Mouse (Mus musculus): ENCODE results near the gene Supt20. TPM values are rescaled to one million over a fixed set of nuclear protein-coding genes. Genes with fewer than 3 reads are reported as not detected.

The Supt20 gene
- polyA plus RNA-seq, 1 experiment from 2014 or later = 27.9 TPM

- Histone ChIP-seq H3K27me3 (no peaks in the 10 kb centered on the region), H3K36me3 (replicated peaks) (no peaks in the 10 kb centered on the region), H3K9me3 (replicated peaks) (no peaks in the 10 kb centered on the region), H3K4me2 (no peak overlapping the region), H3K9ac (no peak overlapping the region), H3K4me3 (replicated peaks) (no peak overlapping the region), H3K4me1 (replicated peaks) (no peaks in the 10 kb centered on the region), H3K27ac (replicated peaks) (no peak overlapping the region)
- ATAC-seq (ENCODE audit: insufficient read depth) = no peak
- 42% methylated on average over 7 of the region's 7 CpGs for WGBS (ENCODE audit: insufficient replicate concordance)
Measured at GRCm38 (mm10) chr3:54775989-54776631, 83.5 kb downstream of the Supt20 start.

Other genes starting within 250 kb of the Supt20 start
- 0.14 TPM in 1 of 2 replicates, not detected in the other for gene Gm21958, start 21.5 kb downstream of the Supt20 start, polyA plus RNA-seq (2015; fragmentation: Nextera tagmentation; extraction: Ambion mirVana)
- 63.7 and 69.7 TPM in 2 replicates for gene Exosc8, start 42.6 kb downstream of the Supt20 start, polyA plus RNA-seq (2015; fragmentation: Nextera tagmentation; extraction: Ambion mirVana)
- gene Alg5, start 42.7 kb downstream of the Supt20 start, polyA plus RNA-seq (2015; fragmentation: Nextera tagmentation; extraction: Ambion mirVana) = 21.4 and 21.9 TPM in 2 replicates
- gene Smad9, start 62.8 kb downstream of the Supt20 start, polyA plus RNA-seq (2015; fragmentation: Nextera tagmentation; extraction: Ambion mirVana) = 0.06 TPM in 1 of 2 replicates, not detected in the other
- gene Rfxap, start 115.0 kb downstream of the Supt20 start, polyA plus RNA-seq (2015; fragmentation: Nextera tagmentation; extraction: Ambion mirVana) = 13.4 and 14.9 TPM in 2 replicates
- 0.23 and 0.41 TPM in 2 replicates for gene Sertm1, start 223.1 kb downstream of the Supt20 start, polyA plus RNA-seq (2015; fragmentation: Nextera tagmentation; extraction: Ambion mirVana)

All from liver, embryonic 15.5 days (tissue).